Mouse (Mus musculus) stomach, postnatal 0 days (tissue): Measurements from ENCODE around the gene Snn.

Experiments used
- CTCF ChIP-seq: IDR thresholded peaks from 2 replicates; pipeline ENCODE4 v1.5.1; 2016; ENCODE audit warnings: antibody characterized with exemption, low read depth, mild to moderate bottlenecking, moderate library complexity
- EP300 ChIP-seq: optimal IDR thresholded peaks from 2 replicates; pipeline ENCODE3; 2016; ENCODE audit warnings: antibody characterized with exemption

GRCm38 (mm10) chr16:11078216-11078869 is 17.6 kb downstream of the Snn start:
- TF ChIP-seq EP300 (no peak), CTCF (no peak)
